Mouse (Mus musculus) neural tube, postnatal 0 days (tissue): Measurements from ENCODE around the gene Kif2a. TPM values are rescaled to one million over a fixed set of nuclear protein-coding genes. Genes with fewer than 3 reads are reported as not detected.

ENCODE experiments used
- polyA plus RNA-seq: library from polyadenylated mRNA; unstranded; fragments of >200 nt; fragmentation: Nextera tagmentation; extraction: Ambion mirVana; gene quantifications from 2 replicates; pipeline ENCODE4 v1.2.1, GENCODE M21; 2015

Kif2a gene
- 107 and 130 TPM in 2 replicates for polyA plus RNA-seq

DNA sequence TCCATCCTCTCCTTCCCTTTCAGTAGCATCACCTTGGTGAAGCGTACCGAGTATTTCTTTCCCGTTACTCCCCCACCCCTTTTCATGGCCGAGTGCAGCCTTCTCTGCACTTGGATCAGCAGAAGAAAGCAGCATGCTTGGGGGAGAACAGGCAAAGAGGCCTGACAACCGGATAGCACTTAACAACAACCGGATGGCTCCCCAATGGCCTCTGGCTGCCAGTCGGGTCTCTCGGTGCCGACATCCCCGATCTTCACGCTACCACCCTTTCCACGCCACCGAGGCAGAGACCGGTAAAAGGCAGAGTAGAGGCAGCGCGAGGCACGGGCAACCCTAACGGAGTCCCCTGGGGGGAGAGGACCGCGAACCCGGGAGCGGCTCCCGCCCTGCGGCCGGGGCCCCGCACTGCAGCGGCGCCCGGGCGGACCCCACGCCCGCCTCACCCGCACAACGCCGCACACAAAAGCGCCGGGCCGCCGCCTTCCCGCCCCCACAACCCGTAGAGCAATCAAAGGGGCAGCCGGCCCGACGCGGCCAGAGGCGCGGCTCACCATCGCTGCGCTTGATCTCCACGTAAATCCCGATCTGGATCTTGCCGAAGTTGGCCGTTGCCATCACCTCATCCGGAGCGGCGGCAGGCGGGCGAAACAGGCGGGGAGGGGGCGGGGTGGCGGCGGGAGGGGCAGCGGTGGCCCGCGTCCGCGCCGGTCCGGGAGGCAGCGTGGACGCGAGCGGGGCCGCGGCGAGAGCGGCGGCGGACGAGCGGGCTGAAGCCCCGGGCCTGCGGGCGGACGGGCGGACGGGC, at the start of gene Kif2a:
Kif2a (minus strand) TSS at position 666 of the 805 bp plus-strand sequence.

DNA sequence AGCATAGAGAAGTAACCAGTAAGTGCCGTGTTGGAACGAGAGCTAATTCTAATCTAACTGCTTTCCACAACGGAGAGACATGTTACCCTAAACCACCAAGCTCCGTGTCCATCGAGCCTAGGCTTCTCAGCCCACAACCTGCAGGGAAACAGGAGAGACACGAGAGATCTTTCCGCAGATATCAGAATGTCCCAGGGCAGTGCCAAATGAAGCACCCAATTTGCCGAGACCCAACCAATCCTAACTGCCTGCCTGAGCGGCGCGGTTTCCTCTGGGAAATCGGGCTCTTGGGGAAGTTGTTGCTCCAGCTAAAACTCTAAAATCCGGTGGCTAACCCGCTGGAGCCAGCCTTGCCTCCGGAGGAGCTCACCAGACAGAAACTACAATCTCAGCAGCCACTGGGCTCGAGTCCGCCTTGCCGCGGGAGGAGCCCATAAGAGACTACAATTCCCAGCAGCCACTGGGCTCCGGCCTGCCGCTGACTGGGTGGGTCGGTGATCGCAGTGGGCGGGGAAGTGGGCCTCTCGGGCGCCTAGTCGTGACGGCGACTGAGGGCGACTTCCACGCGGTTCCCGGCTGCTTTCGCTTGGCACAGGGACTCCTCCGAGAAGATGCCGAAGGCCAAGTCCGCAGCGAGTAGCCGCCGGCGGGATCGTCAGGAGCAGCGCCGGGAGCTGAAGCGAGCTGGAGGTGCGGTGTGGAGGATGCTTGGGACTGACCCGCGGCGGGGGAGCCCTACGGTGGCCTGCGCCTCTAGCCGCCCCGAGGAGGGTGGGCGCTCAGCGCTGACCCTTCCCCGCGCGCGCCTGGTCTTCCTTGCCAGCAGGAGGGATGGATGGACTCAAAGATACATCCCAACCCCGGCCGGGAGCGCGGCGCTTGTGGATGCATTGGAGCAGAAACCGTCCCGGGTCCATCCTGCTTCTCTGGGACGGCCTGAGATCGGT, 75.1 kb downstream of the Kif2a start, which contains the start of gene Dimt1:
Dimt1 (plus strand) TSS at position 534 of the 947 bp plus-strand sequence.

DNA sequence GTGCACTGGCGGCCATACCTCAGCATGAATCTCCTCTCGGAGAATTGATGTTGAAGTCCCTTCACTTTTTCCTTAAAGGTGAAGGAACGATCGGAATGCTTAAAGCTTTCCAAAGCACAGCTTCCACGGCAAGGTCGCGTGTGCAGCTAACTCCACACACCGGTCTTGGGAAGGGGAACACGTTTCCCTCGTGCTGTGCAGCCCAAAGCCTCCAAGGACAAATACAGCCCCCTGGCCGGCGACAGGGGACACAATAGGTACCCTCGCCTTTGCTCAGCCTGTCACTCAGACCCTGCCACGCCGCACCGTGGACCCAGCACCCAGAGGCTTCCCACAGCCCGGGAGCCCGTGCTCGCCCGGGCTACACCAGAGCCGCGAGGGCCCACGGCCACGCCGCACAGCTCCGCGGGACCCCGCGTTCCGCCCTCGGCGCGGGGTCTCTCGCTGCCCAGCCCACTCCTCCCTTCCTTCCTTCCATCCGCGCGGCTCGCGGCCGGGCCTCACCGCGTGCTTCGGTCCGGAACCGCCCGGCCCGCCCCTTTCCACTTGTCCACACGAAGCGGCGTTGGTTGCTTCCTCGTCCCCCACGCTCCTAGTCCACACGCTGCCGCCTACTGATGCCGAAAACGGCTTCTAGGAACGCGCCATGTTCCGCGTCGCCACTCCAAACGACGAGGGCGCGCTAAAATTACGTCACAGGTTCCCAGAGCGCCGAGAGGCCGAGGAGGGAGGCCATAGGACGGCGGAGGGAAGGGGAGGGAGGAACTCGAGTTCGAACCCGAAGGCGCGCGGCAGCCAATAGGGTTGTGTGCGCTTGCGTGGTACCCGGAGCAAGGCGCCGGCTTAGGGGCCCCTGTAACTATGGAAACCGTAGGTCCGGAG, 85.4 kb downstream of the Kif2a start, which contains the start of gene Ipo11:
Ipo11 (minus strand) TSS at position 703 of the 882 bp plus-strand sequence.

Other genes starting within 250 kb of the Kif2a start
- gene Ipo11, start 85.2 kb downstream of the Kif2a start, polyA plus RNA-seq = 33.8 and 35.4 TPM in 2 replicates
- 28.8 and 29.7 TPM in 2 replicates for gene Dimt1, start 75.0 kb downstream of the Kif2a start, polyA plus RNA-seq